Mouse (Mus musculus) ovary, postnatal 14 days (tissue): Measurements from ENCODE around the gene Taok3.

ENCODE experiments used
- DNase-seq: peaks from one replicate; pipeline ENCODE4 v3.0.0; 2022; ENCODE audit warnings: low spot score

Gene Taok3

GRCm38 (mm10) chr5:117117716-117118115 is 2.2 kb upstream of the Taok3 start:
- no peak for DNase-seq

GRCm38 (mm10) chr5:117118220-117118619 is 1.7 kb upstream of the Taok3 start:
- no peak for DNase-seq

- DNase-seq: no peak
Measured at GRCm38 (mm10) chr5:117118850-117119249, 1.1 kb upstream of the Taok3 start.

- no peak for DNase-seq
Measured at GRCm38 (mm10) chr5:117120489-117121466, 849 bp downstream of the Taok3 start.

- no peak for DNase-seq
Measured at GRCm38 (mm10) chr5:117121657-117122056, 1.7 kb downstream of the Taok3 start.

GRCm38 (mm10) chr5:117123102-117123501 is 3.2 kb downstream of the Taok3 start:
- no peak for DNase-seq

GRCm38 (mm10) chr5:117123840-117124239 is 3.9 kb downstream of the Taok3 start:
- DNase-seq: no peak

- no peak for DNase-seq
Measured at GRCm38 (mm10) chr5:117125482-117126346, 5.8 kb downstream of the Taok3 start.

GRCm38 (mm10) chr5:117127051-117127450 is 7.1 kb downstream of the Taok3 start:
- no peak for DNase-seq

- no peak for DNase-seq
Measured at GRCm38 (mm10) chr5:117130726-117131125, 10.8 kb downstream of the Taok3 start.

GRCm38 (mm10) chr5:117133446-117134065 is 13.6 kb downstream of the Taok3 start:
- DNase-seq: no peak

- no peak for DNase-seq
Measured at GRCm38 (mm10) chr5:117134066-117134888, 14.3 kb downstream of the Taok3 start.

GRCm38 (mm10) chr5:117134889-117135456 is 15.0 kb downstream of the Taok3 start:
- DNase-seq: no peak

GRCm38 (mm10) chr5:117135869-117136268 is 15.9 kb downstream of the Taok3 start:
- DNase-seq: no peak

- DNase-seq: no peak
Measured at GRCm38 (mm10) chr5:117136570-117136969, 16.6 kb downstream of the Taok3 start.

- DNase-seq: no peak
Measured at GRCm38 (mm10) chr5:117137011-117137410, 17.1 kb downstream of the Taok3 start.

- DNase-seq: no peak
Measured at GRCm38 (mm10) chr5:117137594-117137993, 17.7 kb downstream of the Taok3 start.

GRCm38 (mm10) chr5:117138295-117138988 is 18.5 kb downstream of the Taok3 start:
- no peak for DNase-seq

GRCm38 (mm10) chr5:117139822-117140221 is 19.9 kb downstream of the Taok3 start:
- no peak for DNase-seq

- no peak for DNase-seq
Measured at GRCm38 (mm10) chr5:117140374-117140773, 20.4 kb downstream of the Taok3 start.
